Mouse (Mus musculus) large intestine, adult 2 months (tissue): ENCODE results near the gene Gmnn. TPM values are rescaled to one million over a fixed set of nuclear protein-coding genes. Genes with fewer than 3 reads are reported as not detected.
"Not testable (repeated sequence)": the region's sequence is repeated elsewhere in the genome, so short reads cannot be mapped to it uniquely, and the experiment has no call there.

Experiments used
- DNase-seq: peaks from one replicate; pipeline ENCODE4 v3.0.0-alpha.2; 2012; ENCODE audit warnings: low read depth, low spot score
- WGBS: fragments of 180-500 bp; shearing (Covaris S2); methylation state at CpG from one replicate; pipeline ENCODE4 v1.1.7; 2018; 5-methylcytosine and 5-hydroxymethylcytosine counted together
- polyA plus RNA-seq: library from polyadenylated mRNA; depleted of rRNA; stranded (reverse); fragments of >200 nt; gene quantifications from 2 replicates; pipeline ENCODE4 v1.2.3, GENCODE M21; 2012; rRNA removed

The Gmnn gene
- polyA plus RNA-seq: 5.9 and 9.1 TPM in 2 replicates

DNA sequence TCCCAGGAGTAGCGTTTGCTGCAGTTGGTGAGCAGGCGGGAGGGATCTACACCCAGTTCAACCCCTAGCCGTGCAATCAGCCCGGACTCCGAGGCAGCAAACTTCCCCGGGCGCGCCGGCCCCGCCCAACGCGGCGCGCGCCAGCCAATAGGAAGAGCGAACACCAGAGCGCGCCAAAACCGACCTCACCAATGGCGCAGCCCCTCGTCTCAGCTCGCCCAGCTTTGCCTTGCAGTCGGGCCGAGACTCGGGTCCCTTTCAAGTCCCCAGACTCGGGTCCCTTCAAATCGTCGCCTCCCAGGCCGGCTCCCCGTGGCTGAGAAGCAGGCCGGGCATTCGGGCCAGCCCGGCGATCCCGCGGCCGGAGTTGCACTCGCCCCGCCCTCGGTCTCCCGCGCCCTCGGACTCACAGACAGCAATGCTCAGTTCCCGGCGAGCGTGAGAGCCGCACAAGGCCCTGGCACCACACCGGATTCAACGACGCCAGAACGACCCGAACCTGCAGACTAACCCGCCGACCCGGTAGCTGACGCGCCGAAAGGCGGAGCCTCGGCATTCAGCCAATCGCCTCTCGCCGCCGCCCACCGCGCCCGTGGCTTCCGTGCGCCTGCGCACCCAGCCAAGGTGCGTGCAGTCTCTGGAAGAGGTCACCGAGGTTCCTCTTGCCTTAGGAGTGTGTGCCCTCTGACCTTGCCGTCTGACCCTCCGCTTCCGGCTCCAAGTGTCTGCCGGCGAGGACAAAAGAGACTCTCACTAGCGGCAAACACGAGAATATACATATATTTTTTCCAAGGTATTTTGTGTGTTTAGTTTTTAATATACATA lies at the start of gene Gmnn:
Gmnn (minus strand) TSS at position 521 of the 825 bp plus-strand sequence.
- peak; percentile 57 for DNase-seq
- WGBS: under 1% methylated on average over 79 of the region's 79 CpGs

DNA sequence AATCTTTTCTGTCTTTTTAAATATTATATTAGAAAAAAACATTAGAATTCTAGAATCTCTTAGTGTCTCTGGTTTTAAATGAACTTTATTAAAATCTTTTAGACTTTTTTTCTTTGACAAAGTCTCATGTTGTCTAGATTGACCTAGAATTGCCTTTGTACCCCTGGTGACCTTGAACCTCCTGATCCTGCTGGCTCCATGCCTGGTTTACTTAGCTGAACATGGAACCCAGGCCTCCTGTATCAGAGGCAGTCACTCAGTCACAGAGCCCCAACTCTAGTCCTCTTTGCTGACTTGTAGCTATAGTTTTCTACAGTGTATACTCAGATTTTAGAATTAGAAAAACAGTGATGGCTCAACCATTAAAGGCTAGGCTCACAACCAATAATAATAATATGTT lies 44.4 kb upstream of the Gmnn start:
- no peak for DNase-seq

DNA sequence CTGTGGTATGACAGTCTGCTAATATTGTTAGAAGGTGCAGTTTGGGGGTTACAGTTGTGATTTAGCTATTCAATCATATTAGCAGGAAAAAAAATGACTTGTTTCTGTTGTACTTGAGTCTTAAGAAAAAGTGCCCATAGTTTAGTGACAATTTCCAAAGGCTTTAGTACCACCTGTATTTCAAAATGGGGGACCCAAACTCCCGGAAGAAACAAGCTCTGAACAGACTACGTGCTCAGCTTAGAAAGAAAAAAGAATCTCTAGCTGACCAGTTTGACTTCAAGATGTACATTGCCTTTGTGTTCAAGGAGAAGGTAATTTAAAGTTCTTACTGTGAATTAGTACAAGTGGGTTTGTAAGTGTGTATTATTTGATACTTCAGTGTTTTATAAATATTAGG lies 41.5 kb upstream of the Gmnn start:
- WGBS: 2% methylated on average over 2 of the region's 2 CpGs

DNA sequence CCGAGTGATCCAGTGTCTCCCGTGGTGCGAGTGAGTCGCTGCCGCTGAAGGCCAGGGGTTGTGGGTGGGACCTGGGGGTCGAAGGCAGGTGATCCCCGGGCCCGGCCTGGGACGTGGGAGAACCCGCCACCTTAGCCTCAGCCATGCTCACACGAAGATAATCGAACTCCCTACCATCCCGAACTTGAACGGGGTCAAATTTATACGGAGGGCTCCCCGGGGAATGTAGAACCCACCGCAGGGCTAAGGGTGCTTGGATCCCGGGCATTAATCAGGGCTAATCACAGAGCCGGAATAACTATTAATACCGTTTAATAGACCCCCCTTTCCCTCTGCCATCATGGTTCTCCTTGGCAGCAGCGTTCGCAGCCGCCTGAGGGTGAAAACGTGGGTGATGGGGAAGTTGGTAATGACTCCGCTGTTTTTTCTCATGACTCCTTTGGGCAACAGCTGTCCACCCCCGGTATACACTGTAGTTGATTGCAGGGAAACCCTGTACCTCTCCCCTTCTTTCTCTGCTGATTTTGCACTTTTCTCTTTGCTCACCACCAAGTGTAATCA lies 40.5 kb upstream of the Gmnn start:
- no peak for DNase-seq
- WGBS: under 1% methylated on average over 26 of the region's 26 CpGs

More for the DNA sequence above, 41.5 kb upstream of the Gmnn start:
- no peak for DNase-seq

DNA sequence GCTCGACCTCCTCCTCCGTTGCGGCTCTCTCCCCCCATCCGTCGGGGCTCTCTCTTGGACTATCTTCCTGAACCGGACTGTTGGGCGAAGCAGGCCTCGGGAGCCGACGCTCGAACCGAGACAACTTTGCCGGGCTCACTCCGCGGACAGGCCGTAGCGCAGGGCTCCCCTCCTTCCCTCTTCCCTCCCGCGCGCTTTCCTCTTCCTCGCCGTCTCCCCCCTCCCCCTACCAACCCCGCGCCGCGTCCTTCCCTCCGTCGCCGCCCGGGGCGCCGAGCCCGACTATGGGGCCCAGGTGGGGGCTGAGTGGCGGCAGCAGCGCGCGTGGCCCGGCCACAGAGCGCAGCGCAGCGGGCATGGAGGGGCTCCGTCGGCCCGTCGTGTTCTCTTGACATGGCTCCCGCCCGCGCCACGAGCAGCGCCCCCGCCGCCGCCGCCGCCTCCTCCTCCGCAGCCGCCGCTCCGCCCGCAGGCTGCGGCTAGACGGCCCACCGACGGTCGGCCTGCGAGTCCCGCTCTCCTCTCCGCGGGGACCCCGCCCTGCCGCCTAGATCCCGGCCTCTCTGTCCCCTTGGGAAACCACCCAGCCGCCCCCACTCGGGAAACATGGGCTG lies 39.7 kb upstream of the Gmnn start, which contains the start of gene BC005537:
BC005537 (plus strand) TSS at position 350 of the 614 bp plus-strand sequence.
- under 1% methylated on average over 55 of the region's 74 CpGs for WGBS
- DNase-seq: no peak

DNA sequence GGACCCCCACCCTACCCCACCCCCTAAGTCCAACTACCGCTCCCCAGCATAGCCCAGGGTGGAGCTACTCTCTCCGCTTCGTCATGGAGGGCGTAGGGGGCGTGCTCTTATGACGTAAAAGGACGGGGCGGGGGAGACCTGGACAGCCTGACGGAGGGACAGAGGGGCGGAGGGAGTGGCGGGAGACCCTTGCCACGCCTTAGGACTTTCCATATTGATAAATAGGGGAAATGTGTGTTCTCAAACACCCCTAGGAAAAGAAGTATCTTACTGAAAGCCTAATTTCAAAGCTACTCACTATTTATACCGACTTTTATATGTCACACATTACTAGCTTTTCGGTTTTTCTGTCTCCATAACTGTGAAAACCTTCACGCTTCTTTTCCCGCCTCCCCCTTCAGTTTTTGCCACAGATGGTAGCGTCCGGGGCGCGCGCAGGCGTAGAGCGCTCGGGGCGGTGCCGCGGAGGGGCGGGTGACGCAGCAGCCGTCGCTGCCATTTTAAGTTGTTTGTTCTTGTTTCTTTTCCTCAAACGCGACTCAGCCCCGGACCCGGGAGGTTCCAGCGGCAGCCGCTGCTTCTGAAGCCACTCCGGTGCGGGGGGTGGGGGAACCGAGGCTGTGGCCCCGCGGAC lies 39.1 kb upstream of the Gmnn start:
- DNase-seq: peak; percentile 92
- under 1% methylated on average over 42 of the region's 42 CpGs for WGBS

DNA sequence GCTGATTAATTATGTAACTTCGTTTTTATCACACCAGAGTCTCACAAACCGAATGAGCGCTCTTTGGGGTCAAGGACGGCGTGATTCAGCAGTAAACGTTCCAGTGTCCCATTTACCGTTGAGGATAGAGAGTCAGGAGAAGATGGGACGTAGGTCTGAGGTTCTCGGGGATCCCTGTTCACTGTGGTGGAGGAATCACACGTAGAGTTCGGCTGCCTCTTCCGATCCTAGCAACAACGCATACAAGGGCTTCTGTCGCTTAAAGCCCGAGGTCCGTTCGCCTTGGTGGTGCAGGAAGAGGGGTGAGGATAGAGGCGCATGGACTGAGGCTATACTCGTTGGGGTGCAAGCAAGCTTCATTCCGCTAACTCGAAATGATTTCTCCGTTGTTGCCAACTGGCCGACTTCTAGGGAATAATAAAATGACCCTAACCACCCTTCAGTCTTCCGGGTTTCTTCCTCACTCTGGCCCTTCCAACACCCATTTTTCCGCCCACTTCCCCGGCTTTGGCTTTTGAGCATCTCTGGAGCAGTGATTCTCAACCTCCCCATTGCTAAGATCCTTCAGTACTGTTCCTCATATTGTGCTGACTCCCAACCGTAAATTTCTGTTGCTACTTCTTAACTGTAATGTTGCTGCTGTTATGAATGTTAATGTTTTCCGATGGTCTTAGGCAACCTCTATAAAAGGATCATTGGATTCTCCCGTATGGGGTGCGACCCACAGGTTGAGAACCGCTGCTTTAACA lies 38.4 kb upstream of the Gmnn start:
- under 1% methylated on average over 31 of the region's 31 CpGs for WGBS
- no peak for DNase-seq

DNA sequence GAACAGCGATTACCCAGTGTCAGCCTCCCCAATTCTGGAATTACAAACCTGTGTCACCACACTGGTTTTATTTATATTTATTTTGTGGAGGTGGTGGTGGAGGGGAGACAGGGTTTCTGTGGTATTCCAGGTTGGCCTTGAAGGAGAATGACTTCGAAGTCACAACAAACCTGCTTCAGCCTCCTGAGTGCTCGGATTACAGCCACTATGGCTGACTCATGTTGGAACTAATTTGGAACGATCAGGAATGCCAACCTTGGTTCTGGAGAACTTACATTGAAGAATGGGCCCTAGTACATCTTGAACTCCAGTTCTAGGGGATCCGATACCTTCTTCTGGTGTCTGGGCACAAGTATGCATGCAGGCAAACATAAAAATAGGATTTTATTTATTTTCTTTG lies 37.7 kb upstream of the Gmnn start:
- no peak for DNase-seq
- 58% methylated on average over 5 of the region's 5 CpGs for WGBS

DNA sequence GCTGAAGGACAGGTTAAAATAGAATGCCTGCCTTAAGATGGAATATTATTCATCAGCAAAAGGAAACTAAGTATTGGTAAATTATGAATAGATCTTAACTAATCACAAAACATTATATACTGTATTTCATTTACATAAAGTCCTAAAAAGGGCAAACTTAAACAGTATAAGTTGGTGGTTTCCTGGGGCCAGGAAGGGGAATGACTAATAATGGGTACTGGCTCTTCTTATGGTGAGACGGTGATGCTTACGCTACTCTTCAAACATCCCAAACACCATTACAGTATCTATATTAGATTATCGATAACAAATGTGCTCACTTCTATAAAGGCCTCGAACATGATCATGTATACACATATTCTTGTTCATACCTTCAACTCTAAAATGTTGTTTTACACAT lies 37.0 kb upstream of the Gmnn start:
- WGBS: 99% methylated on average over 4 of the region's 4 CpGs
- DNase-seq: no peak

DNA sequence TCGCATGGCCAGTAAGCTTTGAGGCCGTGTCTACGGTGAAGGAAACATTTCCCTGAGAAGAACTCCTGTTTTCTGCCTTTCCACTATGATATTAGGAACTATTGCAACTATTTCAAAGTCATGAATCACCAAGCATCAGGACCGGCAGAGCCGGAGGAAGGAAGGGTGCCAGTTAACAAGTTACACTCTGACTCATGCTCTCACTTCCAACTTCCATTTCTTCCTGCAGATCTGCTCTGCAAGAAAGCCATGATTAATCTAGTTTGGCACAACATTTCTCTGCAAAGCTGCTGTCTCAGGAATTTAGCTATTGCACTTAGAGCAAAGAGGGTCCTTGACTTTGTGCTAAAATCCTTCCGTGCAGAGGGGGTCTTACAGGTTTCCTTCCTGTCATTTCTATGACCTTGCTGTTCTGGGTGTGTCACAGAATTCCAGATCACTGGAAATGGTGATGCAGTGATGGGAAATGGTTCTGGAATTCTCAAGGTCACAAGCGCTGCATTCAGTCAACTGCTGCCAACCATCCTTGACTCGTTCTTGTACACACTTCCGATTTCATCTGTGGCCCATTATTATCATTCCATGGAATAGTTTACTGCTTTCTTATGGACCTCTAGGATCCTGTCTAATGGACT lies 30.8 kb upstream of the Gmnn start:
- no peak for DNase-seq
- WGBS: 75% methylated on average over 9 of the region's 9 CpGs

DNA sequence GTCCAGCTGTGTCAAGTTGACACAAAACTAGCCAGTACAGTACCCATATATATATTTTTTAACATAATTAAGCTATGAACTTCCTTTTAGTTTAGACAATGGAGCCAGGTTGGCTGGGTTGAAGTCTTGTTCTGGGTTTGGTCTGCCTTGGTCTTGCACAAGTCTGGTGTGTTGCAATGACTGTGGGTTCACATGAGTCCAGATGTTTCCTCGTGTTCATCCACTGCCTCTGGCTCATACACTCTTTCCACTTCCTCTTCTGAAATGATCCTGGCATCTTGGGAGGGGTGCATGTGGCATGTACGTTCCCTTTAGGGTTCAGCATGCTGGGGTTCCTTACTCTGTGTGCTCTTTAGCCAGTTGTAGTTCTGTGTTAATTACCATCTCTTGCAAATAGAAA lies 29.6 kb upstream of the Gmnn start:
- no peak for DNase-seq
- 43% methylated on average over 2 of the region's 2 CpGs for WGBS

DNA sequence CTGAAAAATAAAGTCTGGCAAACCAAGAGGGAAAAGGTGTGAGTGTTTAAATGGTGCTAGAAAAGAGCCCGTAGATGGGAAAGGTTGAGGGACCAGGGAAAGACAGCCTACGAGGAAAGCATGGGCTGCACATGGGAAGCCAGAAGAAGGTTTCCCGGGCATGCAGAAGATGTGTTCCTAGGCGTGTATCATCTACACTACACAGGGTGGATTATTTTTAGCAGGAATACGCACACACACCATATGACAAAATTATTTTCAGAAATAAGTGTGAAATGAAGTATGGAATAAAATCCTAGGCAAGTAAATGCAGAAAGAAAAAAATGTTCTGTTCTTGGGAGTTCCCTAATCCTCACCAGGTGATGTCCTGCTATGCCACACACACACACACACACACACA lies 25.8 kb upstream of the Gmnn start:
- DNase-seq: no peak
- WGBS: 90% methylated on average over 5 of the region's 5 CpGs

DNA sequence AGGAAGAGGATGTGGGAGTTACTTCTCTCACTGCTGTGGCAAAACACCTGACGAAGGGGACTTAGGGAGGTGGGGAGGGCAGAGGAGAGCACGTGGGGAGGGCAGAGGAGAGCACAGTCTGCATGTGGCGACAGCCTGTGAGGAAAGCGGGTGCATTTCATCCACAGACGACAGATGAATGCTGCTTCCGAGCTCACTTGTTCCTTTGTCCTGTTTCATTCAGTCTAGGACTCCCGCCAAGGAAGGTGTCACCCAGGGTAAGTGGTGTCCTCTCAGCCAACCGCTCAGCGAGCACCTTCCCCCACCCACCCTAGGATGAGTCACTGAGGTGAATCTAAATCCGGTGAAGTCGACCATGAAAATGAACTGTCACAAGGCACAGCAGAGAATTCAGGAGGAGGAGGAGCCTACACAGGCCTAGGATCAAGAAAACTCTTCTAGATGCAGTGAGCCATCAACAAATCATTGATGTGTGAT lies 24.3 kb upstream of the Gmnn start:
- 65% methylated on average over 11 of the region's 11 CpGs for WGBS
- no peak for DNase-seq

DNA sequence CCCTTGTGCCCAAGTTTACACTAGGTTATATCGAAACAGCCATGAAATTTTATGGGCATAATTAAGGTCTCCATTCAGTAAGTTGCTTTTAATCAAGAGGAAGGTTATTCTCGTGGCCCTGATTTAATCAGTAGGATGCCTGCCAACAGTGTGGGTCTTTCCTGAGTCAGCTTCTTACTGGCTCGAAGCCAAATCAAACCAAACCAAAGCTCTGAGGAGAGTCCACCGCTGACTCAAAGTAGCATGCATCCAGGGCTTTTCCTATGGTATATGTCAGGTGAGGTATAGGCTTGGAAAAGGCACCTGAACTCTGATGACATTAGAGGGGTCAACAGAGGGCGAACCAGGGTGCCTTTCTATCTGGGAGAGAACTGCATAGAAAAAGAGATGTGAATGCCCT lies 20.2 kb upstream of the Gmnn start:
- no peak for DNase-seq
- 20% methylated on average over 5 of the region's 5 CpGs for WGBS

DNA sequence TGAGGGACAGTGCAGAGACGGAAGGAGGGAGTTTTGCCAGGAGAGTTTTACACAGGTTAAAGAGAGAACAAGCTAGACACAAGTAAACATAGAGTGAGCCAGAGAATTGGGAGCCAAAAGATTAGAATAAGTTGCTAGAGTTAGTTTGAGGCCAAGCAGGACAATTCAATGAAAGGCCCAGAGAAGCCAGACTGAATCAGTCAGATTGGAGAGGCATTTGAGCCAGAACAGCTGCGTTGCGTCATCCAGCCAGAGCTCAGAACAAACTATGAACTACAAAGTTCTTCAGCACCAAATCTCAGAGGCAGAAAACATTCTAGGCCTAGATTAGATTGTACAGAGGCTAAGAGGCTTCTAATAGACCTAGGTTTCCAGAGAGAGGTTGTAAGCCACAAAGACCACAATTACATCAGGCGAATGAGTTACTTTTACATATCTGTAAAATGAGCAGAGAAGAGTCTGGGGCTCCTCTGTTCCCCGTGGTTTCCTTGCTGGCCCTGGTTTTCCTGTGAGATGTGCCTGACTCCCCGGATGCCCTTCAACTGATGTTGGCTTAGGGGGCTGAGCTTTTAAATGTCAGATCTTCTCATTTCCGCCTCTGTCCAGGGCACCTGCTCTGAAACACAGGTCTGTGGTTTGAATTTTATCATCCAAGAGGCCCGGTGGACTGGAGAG lies 17.1 kb upstream of the Gmnn start:
- DNase-seq: no peak
- WGBS: 83% methylated on average over 8 of the region's 8 CpGs

DNA sequence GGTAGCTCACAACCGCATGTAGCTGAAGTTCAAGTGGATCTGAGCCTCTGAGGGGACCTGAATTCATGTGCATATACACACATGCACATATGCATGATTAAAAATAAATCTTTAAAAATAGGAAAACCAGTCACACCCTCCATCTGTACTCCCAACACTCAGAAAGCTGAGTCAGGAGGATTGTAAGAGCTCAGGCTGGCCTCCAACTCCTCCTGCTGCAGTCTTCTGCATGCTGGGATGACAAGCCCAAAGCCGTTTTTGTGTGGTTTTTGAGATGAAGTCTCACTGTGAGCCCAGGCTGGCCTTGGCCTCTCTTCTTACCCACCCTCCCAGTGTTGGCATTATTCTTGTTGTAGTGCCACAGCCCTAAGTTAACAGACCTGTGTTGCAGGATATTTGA lies 16.3 kb upstream of the Gmnn start:
- DNase-seq: no peak
- 83% methylated on average over 2 of the region's 2 CpGs for WGBS

DNA sequence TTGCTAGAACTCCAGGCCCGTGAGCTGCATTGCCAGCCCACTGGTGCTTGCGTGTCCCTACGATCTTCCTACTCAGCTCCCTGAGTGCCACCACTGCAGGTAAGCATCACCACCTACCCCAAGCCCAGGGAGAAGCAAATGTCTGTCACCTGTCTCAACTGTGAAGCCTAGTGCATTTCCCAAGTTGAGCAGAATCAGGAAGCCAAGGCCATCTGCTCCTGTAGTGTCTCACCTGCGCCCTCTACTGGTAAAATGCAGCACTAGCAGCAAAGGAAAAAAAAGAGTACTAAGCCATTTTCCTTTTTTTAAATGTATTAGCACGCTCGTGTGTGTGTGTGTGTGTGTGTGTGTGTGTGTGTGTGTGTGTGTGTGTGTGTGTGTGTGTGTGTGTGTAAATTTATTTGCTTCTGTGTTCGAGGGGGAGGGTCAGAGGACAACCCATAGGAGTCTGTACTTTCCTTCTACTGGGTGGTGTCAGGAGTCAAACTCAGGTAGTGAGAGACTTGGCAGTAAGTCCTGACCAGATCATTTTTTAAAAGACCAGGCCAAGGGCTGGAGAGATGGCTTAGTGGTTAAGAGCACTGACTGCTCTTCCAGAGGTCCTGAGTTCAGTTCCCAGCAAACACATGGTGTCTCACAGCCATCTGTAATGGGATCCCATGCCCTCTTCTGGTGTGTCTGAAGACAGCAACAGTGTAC lies 14.6 kb upstream of the Gmnn start:
- DNase-seq: peak; percentile 52
- WGBS: 42% methylated on average over 7 of the region's 7 CpGs

DNA sequence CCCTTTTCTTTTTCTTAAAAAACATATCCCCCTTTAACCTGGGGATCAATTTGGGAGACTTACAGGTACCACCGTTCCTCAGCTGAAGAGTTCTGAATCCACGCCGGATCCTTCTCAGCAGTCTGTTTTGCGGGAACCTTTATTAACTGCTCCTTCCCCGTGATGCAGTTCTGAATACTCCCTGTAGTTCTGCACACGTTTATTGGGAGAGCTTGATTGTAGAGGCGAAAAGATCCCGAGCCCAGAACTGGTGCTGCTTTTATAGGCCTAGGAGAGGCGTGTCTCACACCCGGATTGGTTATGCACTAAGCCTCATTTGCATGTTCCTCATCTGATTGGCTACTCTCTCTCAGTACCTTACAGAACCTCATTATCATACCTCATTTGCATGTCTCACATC lies 9.8 kb upstream of the Gmnn start:
- WGBS: 92% methylated on average over 10 of the region's 10 CpGs
- DNase-seq: not testable (repeated sequence)
